Mouse (Mus musculus): ENCODE measurements at regions not wholly inside any gene's neighbourhood (a gene's known extent, or its start where the extent isn't known, plus 50 kb on each side); places are given as distances from the start of the nearest gene placed in this dataset.

GRCm38 (mm10) chr10:120720981-120721380 is 177.9 kb downstream of the Msrb3 start:
- TF ChIP-seq USF2 (conservative IDR thresholded peaks at IDR 0.05; ENCODE audit: low read depth, low read length), result no peak
- no peak for TF ChIP-seq UBTF (IDR thresholded peaks at IDR 0.05; ENCODE audit: low read depth, low read length)
- no peak for TF ChIP-seq MAX (IDR thresholded peaks at IDR 0.05; ENCODE audit: low read length)
- no peak for TF ChIP-seq MAZ (IDR thresholded peaks at IDR 0.05; ENCODE audit: low read depth, low read length)
- TF ChIP-seq ELF1 (IDR thresholded peaks at IDR 0.05; ENCODE audit: low read depth, low read length), result no peak
- TF ChIP-seq HCFC1 (IDR thresholded peaks at IDR 0.05; ENCODE audit: low read depth, low read length), result no peak
- TF ChIP-seq RAD21 (IDR thresholded peaks at IDR 0.05; ENCODE audit: low read depth, low read length), result no peak
- no peak for TF ChIP-seq GABPA (IDR thresholded peaks at IDR 0.05; ENCODE audit: insufficient replicate concordance, low read depth, low read length)
- no peak for TF ChIP-seq MAFK (IDR thresholded peaks at IDR 0.05; ENCODE audit: insufficient replicate concordance, low read length)
- TF ChIP-seq ETS1 (conservative IDR thresholded peaks at IDR 0.05; ENCODE audit: low read depth, low read length), result no peak
- TF ChIP-seq JUN (IDR thresholded peaks at IDR 0.05; ENCODE audit: insufficient read depth, low read depth, low read length), result no peak
- no peak for TF ChIP-seq POLR2AphosphoS2 (IDR thresholded peaks at IDR 0.05; ENCODE audit: low read depth, low read length)
- no peak for TF ChIP-seq ZKSCAN1 (IDR thresholded peaks at IDR 0.05; ENCODE audit: borderline replicate concordance, low read depth, low read length)
- no peak for TF ChIP-seq TBP (conservative IDR thresholded peaks at IDR 0.05; ENCODE audit: low read depth, low read length)
- no peak for TF ChIP-seq POLR2A (IDR thresholded peaks at IDR 0.05; ENCODE audit: low read depth, low read length)
- H3K27ac ChIP-seq (ENCODE audit: insufficient read depth, low read depth), result no peak overlapping the region
- no peaks in the 10 kb centered on the region for H3K27me3 ChIP-seq (replicated peaks)
- no peaks in the 10 kb centered on the region for H3K79me2 ChIP-seq (replicated peaks; ENCODE audit: control insufficient read depth, extremely low read depth, insufficient read depth, poor library complexity, severe bottlenecking)
- no peak overlapping the region for H3K4me3 ChIP-seq (replicated peaks in 1 of 3; ENCODE audit: low read depth in 2 of 3, low read length in 2 of 3, poor library complexity in 1 of 3)
- DNase-seq (ENCODE audit: extremely low read depth), result no peak
- H3K36me3 ChIP-seq (replicated peaks in 1 of 2; ENCODE audit: control insufficient read depth in 1 of 2, insufficient read depth in 1 of 2, low read length in 1 of 2), result no peaks in the 10 kb centered on the region
- H3K9me3 ChIP-seq (replicated peaks; ENCODE audit: low read length), result peaks cover 83% of the 10 kb centered on the region
- no peak overlapping the region for H3K9ac ChIP-seq (ENCODE audit: insufficient read depth, low read depth)
- H3K4me2 ChIP-seq (ENCODE audit: insufficient read depth, low read depth, poor library complexity, severe bottlenecking), result no peak overlapping the region
- in situ Hi-C loops (cut with MboI; ENCODE audit: low pct_ligation_motif_present, low pct_unique_long_range_greater_than_20kb, low sequenced_read_pairs), result no loop called here
- dilution Hi-C loops (cut with MboI; ENCODE audit: extremely low pct_ligation_motif_present, extremely low pct_unique_long_range_greater_than_20kb, low sequenced_read_pairs), result no loop called here
- no peaks in the 10 kb centered on the region for H3K4me1 ChIP-seq (ENCODE audit: control insufficient read depth in 1 of 2, insufficient read depth in 2 of 2)

DNA sequence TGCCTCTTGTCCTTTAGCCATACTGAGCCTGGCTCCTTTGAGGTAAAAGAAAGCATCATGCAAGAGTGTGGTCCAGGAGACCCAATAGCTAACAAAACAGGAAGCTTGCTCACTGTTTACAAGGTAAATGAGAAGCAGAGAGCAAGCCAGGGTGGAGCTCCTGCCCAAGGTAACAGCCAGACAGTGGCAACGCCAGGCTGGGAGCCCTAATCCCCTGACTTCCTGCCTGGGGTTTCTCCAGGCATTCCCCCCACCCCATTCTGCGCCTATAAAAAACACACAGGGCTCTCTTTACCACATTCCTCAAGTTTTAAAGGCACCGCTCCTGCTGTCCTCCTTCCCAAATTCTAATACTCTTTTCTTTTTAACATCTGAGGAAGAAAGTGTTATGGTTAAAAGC is 178.8 kb downstream of the Msrb3 start:
- no peaks in the 10 kb centered on the region for H3K27me3 ChIP-seq (replicated peaks)
- H3K4me3 ChIP-seq (replicated peaks in 1 of 3; ENCODE audit: low read depth in 2 of 3, low read length in 2 of 3, poor library complexity in 1 of 3), result no peak overlapping the region
- no peaks in the 10 kb centered on the region for H3K79me2 ChIP-seq (replicated peaks; ENCODE audit: control insufficient read depth, extremely low read depth, insufficient read depth, poor library complexity, severe bottlenecking)
- DNase-seq (ENCODE audit: extremely low read depth), result no peak
- no peak overlapping the region for H3K27ac ChIP-seq (ENCODE audit: insufficient read depth, low read depth)
- no peak overlapping the region for H3K9ac ChIP-seq (ENCODE audit: insufficient read depth, low read depth)
- dilution Hi-C loops (cut with MboI; ENCODE audit: extremely low pct_ligation_motif_present, extremely low pct_unique_long_range_greater_than_20kb, low sequenced_read_pairs) (no loop called here), in situ Hi-C loops (cut with MboI; ENCODE audit: low pct_ligation_motif_present, low pct_unique_long_range_greater_than_20kb, low sequenced_read_pairs) (no loop called here)
- no peak for TF ChIP-seq MXI1 (IDR thresholded peaks at IDR 0.05; ENCODE audit: low read depth, low read length)
- TF ChIP-seq ZNF384 (IDR thresholded peaks at IDR 0.05; ENCODE audit: low read depth, low read length), result no peak
- TF ChIP-seq JUND (conservative IDR thresholded peaks at IDR 0.05; ENCODE audit: low read depth, low read length), result no peak
- TF ChIP-seq UBTF (IDR thresholded peaks at IDR 0.05; ENCODE audit: low read depth, low read length), result no peak
- TF ChIP-seq NELFE (IDR thresholded peaks at IDR 0.05; ENCODE audit: low read depth, low read length), result no peak
- TF ChIP-seq IRF4 (IDR thresholded peaks at IDR 0.05; ENCODE audit: low read depth, low read length), result no peak
- no peak for TF ChIP-seq MAFK (IDR thresholded peaks at IDR 0.05; ENCODE audit: insufficient replicate concordance, low read length)
- TF ChIP-seq POLR2AphosphoS2 (IDR thresholded peaks at IDR 0.05; ENCODE audit: low read depth, low read length), result no peak
- no peak for TF ChIP-seq USF1 (IDR thresholded peaks at IDR 0.05; ENCODE audit: low read depth, low read length)
- no peak for TF ChIP-seq ELF1 (IDR thresholded peaks at IDR 0.05; ENCODE audit: low read depth, low read length)
- no peak for TF ChIP-seq SMC3 (IDR thresholded peaks at IDR 0.05; ENCODE audit: low read depth, low read length)
- no peak for TF ChIP-seq POLR2A (IDR thresholded peaks at IDR 0.05; ENCODE audit: low read depth, low read length)
- peaks cover 81% of the 10 kb centered on the region for H3K9me3 ChIP-seq (replicated peaks; ENCODE audit: low read length)
- H3K4me1 ChIP-seq (ENCODE audit: control insufficient read depth in 1 of 2, insufficient read depth in 2 of 2), result no peaks in the 10 kb centered on the region
- H3K4me2 ChIP-seq (ENCODE audit: insufficient read depth, low read depth, poor library complexity, severe bottlenecking), result no peak overlapping the region
- H3K36me3 ChIP-seq (replicated peaks in 1 of 2; ENCODE audit: control insufficient read depth in 1 of 2, insufficient read depth in 1 of 2, low read length in 1 of 2), result no peaks in the 10 kb centered on the region

All from CH12.LX (cell line).